Mouse (Mus musculus) ES-Bruce4 (cell line): ENCODE measurements around the gene Cntfr.

Experiments used
- CTCF ChIP-seq: IDR thresholded peaks from one replicate; pipeline ENCODE4 v1.8.1; 2011; ENCODE audit warnings: low read depth, low read length
- EP300 ChIP-seq: IDR thresholded peaks from 2 replicates; pipeline ENCODE4 v1.6.1; 2011; ENCODE audit warnings: low read depth, low read length; ENCODE audit not compliant: insufficient read depth
- POLR2A ChIP-seq: IDR thresholded peaks from one replicate; pipeline ENCODE4 v1.8.1; 2011; ENCODE audit warnings: low read length; ENCODE audit not compliant: insufficient read depth

DNA sequence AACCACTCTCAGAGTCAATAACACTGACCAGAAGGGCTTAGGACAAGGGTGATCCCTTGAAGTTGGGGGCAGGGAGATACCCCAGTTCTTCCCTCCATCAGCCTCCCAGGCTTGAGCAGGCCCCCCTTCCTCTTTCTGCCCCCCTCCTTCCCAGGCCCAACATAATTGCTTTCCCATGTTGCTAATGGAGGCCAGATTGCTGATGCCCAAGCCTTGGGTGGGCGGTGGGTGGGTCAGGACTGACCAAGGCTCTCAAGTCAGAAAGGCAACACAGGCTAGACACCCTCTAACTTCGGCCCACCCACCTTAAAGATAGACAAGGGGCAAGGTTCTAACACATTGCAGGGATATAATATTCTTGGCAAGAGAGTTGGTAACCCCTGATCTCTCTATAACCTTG lies 41.4 kb downstream of the Cntfr start:
- TF ChIP-seq POLR2A (no peak), CTCF (no peak), EP300 (no peak)
